Mouse (Mus musculus) liver, adult 2 months (tissue): ENCODE measurements around the gene Bst2.

ENCODE experiments used
- CTCF ChIP-seq: fragments of 200-500 bp; IDR thresholded peaks from 2 replicates; pipeline ENCODE4 v1.5.1; 2011; ENCODE audit warnings: low read depth, low read length, control low read depth
- POLR2A ChIP-seq: fragments of 200-500 bp; IDR thresholded peaks from 2 replicates; pipeline ENCODE4 v1.6.1; 2011; ENCODE audit warnings: low read length, control low read depth; ENCODE audit not compliant: insufficient read depth; ENCODE audit errors: extremely low read depth

GRCm38 (mm10) chr8:71484736-71485135 lies 52.5 kb downstream of the Bst2 start:
- no peak for TF ChIP-seq CTCF
- no peak for TF ChIP-seq POLR2A
